Comparison of ENCODE assay signal across 16 mouse cellular contexts in genomic region chr12:75531895-75532294, GRCm38 (mm10).
DNase-seq lines count a peak whose midpoint lies in the region; ATAC-seq lines count a peak whose summit lies in the region.
"Had no signal": no experiment of that assay in that cellular context is flagged by ENCODE, and none has a peak within 500 bp of the region (broad histone marks: within the 10 kb centered on the region; RNA-seq: fewer than 3 reads in every experiment).

No protein-coding gene starts in this region.

- H3K9me3 ChIP-seq in heart, embryonic 11.5 days (replicated peaks; ENCODE audit: control insufficient read depth, low read length): no peaks in the 10 kb centered on the region
- H3K9me3 ChIP-seq: hindbrain, embryonic 10.5 days; limb, embryonic 10.5 days; neural tube, embryonic 15.5 days had no signal

- DNase-seq in 3T3-L1 (ENCODE audit: low read depth, low spot score) (peak; percentile 37), A20 (ENCODE audit: low read depth, low spot score) (peak; percentile 36)
- peak; percentile 27 for DNase-seq in kidney, postnatal 14 days
- no peak for DNase-seq in thymus, adult 18-20 months
- no peak for DNase-seq in adrenal gland, postnatal 10 days
- DNase-seq: adrenal gland, adult 2 months; cerebellum, adult 9-11 months; embryo, embryonic 11 days; thymus, postnatal 25 days had no signal

- no peaks in the 10 kb centered on the region for H3K27me3 ChIP-seq in heart, embryonic 11.5 days (ENCODE audit: control insufficient read depth, insufficient read depth, low read length)
- H3K27me3 ChIP-seq: neural tube, embryonic 15.5 days had no signal

- H3K4me2 ChIP-seq in heart, embryonic 11.5 days: no peak overlapping the region
- H3K4me2 ChIP-seq: midbrain, embryonic 11.5 days; neural tube, embryonic 15.5 days had no signal

- ATAC-seq in inflammation-experienced regulatory T-cells, adult 6 months: peak; percentile 28
- ATAC-seq in heart, embryonic 11.5 days (replicated peaks; ENCODE audit: insufficient number of reproducible peaks, low FRiP score, low TSS enrichment): no peak
- ATAC-seq: forebrain, embryonic 14.5 days had no signal

- H3K4me1 ChIP-seq in heart, embryonic 11.5 days (ENCODE audit: control insufficient read depth, insufficient read depth, low read length): peaks cover 24% of the 10 kb centered on the region
- H3K4me1 ChIP-seq: hindbrain, embryonic 10.5 days; limb, embryonic 10.5 days had no signal

- WGBS in heart, embryonic 11.5 days (ENCODE audit: insufficient replicate concordance): 80% methylated on average over 2 of the region's 2 CpGs

- H3K27ac ChIP-seq in heart, embryonic 11.5 days (ENCODE audit: low read depth, low read length): no peak overlapping the region
- H3K27ac ChIP-seq: hindbrain, embryonic 10.5 days; limb, embryonic 10.5 days; neural tube, embryonic 15.5 days had no signal

- no peaks in the 10 kb centered on the region for H3K36me3 ChIP-seq in heart, embryonic 11.5 days (ENCODE audit: control insufficient read depth, insufficient read depth, low read length)
- H3K36me3 ChIP-seq: hindbrain, embryonic 10.5 days; limb, embryonic 10.5 days; neural tube, embryonic 15.5 days had no signal

- H3K9ac ChIP-seq in heart, embryonic 11.5 days (ENCODE audit: low read depth, low read length): no peak overlapping the region
- H3K9ac ChIP-seq: neural tube, embryonic 15.5 days had no signal

- no peak overlapping the region for H3K4me3 ChIP-seq in heart, embryonic 11.5 days (ENCODE audit: low read depth, low read length)
- H3K4me3 ChIP-seq: hindbrain, embryonic 10.5 days; limb, embryonic 10.5 days; neural tube, embryonic 15.5 days had no signal

Comparison
In these comparisons a context has a peak if more than half of its experiments do, and no peak if none do; other contexts are left out.
1. DNase-seq: peak in 3T3-L1 (single experiment), A20 (single experiment) and kidney, postnatal 14 days (single experiment); none in thymus, adult 18-20 months (0 of 2) and adrenal gland, postnatal 10 days (single experiment).